Mouse (Mus musculus) liver, adult 2 months (tissue): ENCODE measurements around the gene Ms4a8a.

ENCODE experiments used
- CTCF ChIP-seq: fragments of 200-500 bp; IDR thresholded peaks from 2 replicates; pipeline ENCODE4 v1.5.1; 2011; ENCODE audit warnings: low read depth, low read length, control low read depth
- POLR2A ChIP-seq: fragments of 200-500 bp; IDR thresholded peaks from 2 replicates; pipeline ENCODE4 v1.6.1; 2011; ENCODE audit warnings: low read length, control low read depth; ENCODE audit not compliant: insufficient read depth; ENCODE audit errors: extremely low read depth

DNA sequence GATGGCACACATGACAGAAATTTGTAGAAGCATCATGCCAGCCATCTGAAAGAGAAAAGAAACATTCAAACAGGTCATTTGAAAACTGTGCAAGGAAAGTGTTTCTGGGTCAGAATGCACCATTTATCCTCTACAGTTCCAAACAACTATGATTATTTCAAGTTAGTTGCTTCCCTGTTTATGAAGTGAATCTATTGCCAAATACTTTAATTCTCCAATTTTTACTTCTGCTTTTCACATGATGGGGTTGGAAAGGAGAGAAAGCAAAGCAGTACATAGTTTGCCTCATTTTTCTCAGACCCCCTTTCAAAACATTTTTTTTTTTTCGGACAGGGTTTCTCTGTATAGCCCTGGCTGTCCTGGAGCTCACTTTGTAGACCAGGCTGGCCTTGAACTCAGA, 21.0 kb upstream of the Ms4a8a start:
- TF ChIP-seq CTCF (no peak), POLR2A (no peak)
